Mouse (Mus musculus): ENCODE measurements around the gene Smim14. TPM values are rescaled to one million over a fixed set of nuclear protein-coding genes. Genes with fewer than 3 reads are reported as not detected.

Gene Smim14
- total RNA-seq, 2 experiments from 2014 or later, result 29.5 to 32.5 TPM

DNA sequence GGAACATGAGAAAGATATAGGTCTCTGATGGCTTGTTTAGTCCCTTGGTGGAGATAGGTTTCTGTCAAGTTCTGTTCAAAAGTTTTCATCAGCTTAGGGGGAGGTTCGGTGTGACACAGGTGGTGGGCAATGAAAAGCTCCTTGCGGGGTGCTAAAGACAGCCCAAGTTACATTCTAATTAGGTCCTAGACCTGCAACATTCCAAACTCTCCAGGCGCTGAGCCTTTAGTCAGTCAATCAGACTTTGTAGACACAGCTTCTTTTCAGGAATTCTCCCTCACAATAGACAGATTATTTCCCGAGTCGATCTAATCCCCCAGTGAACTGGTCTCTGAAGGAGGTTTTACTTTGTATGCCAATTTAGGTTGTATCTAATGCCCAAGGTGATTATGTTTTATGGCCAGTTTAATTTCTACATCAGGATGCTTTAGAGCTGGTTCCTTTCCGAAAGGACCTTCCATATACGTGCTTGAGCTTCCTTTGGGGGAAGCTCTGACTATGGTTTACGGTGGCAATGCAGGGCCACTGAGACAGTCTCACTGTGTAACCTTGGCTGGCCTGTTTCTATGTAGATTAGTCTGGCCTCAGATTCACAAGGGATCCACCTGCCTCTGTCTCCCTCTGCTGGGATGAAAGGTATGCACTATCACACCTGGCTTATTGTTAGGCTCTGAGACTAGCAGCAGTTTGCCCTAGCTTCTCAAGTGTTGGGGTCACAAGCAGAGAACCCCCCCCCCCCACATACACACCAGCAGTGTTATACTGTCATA lies 11.1 kb downstream of the Smim14 start:
- no peak for DNase-seq
- intact Hi-C loops (cut with DNase I), result no loop called here

DNA sequence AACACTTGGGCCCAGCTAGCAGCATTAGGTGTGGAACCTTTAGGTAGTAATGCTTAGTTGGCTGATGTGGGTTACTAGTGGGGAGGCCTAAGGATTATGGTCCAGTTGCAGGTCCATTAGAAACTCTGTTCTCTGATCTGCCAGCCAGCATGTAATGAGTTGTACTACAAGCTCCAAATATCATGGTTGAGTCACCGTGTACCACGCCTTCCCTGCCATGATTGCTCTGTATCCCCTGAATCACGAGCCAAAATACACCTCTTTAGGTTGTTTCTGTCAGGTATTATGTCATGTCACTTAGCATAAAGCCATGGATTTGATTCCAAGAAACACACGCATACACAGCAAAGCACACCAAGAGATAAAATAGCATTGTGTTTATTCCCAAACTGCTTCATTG lies 12.2 kb downstream of the Smim14 start:
- DNase-seq, result no peak
- intact Hi-C loops (cut with DNase I), result no loop called here

DNA sequence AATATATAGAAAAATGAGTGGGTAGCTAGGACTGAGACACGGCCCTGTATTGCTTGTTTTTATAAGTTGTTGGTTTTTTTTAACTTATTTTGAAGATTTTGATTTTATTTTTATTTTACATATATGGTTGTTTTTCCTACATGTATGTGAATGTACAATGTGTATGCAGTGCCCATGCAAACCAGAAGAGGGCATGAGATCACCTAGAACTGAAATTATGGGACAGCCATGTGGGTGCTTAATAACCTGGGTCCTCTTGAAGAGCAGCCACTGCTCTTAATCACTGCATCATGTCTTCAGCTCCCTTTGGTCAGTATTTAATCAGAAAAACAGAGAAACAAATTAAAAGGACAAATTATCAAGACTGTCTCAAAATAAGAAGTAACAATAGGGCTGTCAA lies 15.2 kb downstream of the Smim14 start:
- intact Hi-C loops (cut with DNase I), result no loop called here
- no peak for DNase-seq

DNA sequence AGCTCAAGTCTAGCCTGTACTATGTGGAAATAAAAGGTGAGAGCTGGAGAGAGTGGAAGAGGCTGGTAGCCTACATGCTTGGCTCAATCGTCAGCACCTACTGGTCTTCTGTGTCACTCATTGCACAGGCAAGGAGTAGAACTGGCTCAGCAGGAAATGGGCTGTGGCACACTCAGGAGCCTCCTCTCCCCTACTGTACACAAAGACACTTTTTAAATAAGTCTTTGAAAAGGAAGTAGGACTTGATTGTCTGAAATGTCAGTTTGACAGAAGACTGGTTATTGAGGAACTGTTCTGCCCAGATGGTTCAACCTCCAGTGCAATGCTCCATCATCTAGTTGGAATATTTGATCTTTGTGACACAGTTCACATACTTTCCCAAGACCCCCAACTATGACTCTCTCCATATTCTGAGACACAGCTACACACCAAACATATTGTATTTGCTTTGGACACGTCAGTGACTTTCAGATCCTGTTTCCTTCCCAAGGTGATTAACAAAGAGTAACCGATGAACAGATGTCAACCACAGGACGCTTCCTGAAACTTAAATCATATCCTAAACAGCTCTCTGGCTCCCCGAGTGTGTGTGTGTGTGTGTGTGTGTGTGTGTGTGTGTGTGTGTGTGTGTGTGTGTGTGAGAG lies 22.2 kb downstream of the Smim14 start:
- DNase-seq, result no peak
- intact Hi-C loops (cut with DNase I), result no loop called here

DNA sequence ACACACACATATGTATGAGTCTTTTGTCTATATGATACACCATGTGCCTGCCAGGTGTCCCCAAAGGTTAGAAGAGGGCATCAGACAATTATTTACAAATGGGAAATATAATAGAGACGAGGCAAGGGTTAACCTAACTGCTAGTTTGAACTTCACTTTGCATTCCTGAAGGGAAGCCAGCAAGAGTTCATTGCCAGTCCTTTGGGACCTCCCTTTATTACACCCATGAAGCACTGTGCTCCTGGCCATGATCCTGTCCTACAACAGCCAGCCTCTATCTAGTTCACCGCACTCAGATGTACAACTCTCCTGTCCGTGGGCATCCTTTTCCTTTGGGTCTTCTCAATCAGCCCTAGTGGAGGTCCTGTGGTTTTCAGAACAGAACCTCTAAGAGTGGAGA lies 23.5 kb downstream of the Smim14 start:
- DNase-seq, result no peak
- intact Hi-C loops (cut with DNase I), result no loop called here

DNA sequence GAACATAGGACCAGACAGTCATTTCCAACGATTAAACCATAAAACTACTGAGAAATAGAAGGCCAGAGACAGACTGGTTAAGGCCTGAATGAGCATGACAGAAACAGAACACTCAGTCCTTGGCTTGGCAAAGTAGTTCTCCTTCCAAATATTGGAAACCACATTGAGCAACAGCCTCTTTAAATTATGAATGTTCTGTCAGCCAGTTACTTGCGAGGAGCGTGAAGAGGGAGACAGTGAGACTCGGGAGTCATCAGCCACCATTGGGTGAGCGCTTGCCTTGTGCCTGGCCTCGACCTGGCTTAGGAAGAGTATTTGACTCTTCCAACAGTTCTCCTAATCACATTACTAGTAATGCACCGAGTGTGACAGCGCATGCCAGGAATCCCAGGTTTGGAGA lies 28.6 kb downstream of the Smim14 start:
- peak in 1 of 2 experiments; percentile 17 for DNase-seq
- intact Hi-C loops (cut with DNase I), result no loop called here

DNA sequence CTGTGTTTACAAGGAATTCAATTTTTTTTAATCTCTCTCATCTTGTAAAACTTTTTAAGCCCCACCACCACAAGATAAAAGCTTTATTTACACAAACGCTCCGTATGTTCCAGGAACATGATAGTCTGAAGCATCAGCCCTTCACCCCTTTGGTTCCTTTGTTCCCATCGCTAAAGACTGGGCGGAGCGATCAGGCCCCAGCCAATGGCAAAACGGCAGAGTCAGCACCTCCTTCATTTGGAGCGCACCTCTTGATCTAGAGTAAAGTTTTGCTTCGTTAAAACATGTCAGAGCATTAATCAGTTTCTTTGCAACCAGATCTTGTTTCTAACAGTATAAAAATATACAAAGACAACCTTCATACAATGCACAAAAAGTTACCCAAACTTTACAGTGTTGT lies 31.2 kb downstream of the Smim14 start:
- intact Hi-C loops (cut with DNase I), result no loop called here
- no peak for DNase-seq

DNA sequence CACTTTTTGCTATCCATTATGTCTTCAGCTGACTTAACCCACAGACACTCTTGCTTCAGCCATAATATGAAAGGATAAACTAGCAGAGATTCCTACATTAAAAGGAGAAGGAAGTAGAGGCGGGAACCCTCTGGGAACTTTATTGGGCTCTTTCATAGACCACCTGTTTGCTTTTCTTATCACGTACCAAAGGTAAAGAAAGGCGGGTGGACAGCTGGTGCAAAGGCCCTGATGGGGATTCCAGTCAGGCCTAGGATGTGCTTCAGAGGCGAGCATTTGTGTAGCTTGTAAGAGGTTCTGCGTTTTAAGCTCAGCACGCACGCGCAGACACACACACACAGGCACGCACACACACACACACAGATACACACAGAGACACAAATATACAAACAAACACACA lies 35.6 kb downstream of the Smim14 start:
- intact Hi-C loops (cut with DNase I), result no loop called here
- DNase-seq, result no peak

DNA sequence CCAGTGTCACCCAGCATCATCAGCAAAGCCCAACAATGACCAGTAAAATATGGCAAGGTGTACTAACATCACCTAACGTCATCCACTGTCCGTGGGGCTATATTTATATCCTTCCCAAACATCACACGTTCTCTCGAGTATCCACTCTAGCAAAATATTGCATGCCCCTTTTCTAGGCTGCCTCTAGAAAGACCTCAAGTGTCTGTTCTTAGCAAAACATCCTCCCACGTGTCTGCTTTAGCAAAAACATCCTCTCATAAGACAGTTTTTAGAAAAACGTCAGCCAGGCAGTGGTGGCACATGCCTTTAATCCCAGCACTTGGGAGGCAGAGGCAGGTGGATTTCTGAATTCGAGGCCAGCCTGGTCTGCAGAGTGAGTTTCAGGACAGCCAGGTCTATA lies 36.8 kb downstream of the Smim14 start:
- intact Hi-C loops (cut with DNase I), result no loop called here
- no peak for DNase-seq

DNA sequence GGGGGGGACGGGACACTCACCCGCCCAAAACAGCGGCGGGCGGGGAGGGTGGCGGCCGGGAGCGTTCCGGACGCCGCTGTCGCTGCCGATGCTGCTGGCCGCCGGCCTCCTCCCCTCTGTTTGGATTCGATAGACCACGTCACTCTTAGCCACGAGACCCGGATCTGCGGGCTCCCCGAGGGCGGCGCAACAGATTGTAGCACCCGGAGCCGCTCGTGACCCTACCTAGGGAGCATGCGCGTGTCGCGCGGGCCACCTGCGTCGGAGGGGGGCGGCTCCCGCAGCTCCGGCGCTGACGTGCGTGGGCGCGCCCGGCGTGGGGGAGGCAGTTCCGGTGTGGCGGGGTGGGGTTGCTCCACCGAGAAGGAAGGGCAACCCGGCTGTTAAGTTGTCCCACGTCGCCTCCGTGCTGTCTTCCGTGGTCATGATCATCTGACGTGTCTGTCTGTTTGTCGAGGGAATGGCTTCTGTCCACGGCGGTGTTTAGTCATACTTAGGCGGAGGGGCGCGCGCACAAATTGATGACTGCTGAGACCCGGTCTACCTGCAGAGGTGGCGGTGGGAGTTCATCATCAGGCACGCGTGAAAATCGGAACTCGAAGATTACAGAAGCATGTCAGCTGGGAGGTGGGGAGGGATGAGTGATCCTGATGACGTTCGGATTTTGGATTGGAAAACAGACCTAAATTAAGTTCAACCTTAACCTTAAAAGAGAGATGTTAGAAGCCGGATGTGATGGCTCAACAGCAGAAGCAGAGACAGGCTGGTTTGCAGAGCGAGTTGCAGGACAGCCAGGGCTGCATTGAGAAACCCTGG lies 44.1 kb downstream of the Smim14 start, which contains the start of gene Gm43552:
TSS of gene Gm43552 (minus strand) at position 118 of the 816 bp plus-strand sequence.
- intact Hi-C loops (cut with DNase I), result loop anchor here (1.0 to 2.0 kb wide), 2 partner anchors 44 to 58 kb away; partner anchors contain the start of genes Smim14, Ube2k and Ugdh
- DNase-seq, result peak; percentile 89 to 94

DNA sequence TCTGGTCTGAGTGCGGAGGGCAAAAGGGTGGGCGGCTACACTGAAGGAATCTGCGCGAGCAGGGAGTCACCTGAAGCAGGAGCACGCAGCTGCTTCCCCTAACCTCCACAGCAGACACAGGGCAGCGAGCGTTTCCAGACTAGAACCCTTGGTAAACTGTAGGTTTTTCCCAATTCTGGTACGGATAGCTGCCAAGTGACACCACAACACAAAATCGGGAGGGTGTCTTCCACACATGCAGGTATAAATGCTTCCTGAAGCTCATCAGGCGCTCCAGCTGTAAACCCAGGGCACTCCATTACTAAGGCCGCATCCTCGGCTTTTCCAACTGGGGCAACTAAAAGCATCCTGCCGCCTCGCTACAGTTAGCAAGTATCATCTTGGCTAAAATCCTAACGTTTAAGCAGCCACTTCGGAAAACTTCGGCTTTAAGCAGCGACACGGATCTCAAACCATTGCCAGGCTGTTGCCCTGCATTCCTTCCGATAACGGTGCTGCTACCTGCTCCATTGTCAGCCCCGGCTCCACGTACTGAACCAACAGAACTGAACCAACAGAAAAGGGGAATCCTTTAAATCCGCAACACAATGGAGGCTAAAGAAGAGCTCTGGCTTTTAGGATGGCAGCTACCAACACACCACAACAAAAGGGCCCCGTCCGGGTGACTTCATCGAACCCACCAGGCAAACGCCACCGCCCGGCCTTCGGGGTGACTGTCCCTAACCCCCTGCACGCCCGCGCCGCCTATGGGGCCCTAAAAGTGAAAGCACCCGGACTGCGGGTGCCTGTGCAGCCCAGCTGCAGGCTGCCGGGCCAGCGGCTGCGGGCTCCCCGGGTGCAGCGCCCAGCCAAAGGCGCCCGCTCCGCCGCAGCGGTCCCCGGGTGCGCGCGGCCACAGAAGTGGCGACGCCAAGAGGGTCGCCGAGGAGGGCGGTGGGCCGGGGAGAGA lies 44.9 kb downstream of the Smim14 start:
- intact Hi-C loops (cut with DNase I), result loop anchor here (1.0 to 2.0 kb wide), 2 partner anchors 45 to 57 kb away; partner anchors contain the start of genes Smim14, Ube2k and Ugdh
- peak; percentile 58 to 65 for DNase-seq

DNA sequence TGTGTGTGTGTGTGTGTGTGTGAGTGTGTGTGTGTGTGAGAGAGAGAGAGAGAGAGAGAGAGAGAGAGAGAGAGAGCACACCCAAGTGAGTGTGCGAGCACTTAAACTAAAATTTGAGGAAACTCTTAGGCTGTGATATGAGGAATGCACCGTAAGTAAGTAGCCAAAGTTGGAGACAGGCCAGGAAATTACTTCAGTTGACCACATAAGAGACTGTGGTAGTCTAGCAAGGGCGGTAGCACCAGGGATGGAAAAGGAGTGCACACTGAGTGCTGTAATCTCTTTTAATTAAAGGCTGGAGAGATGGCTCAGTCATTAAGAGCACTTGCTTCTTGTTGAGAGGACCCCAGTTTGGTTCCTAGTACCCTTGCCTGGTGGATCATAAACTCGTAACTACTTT lies 47.2 kb downstream of the Smim14 start:
- intact Hi-C loops (cut with DNase I), result loop anchor here (5.0 kb wide), 1 partner anchor 88 kb away; no protein-coding TSS in a partner anchor
- DNase-seq, result no peak

DNA sequence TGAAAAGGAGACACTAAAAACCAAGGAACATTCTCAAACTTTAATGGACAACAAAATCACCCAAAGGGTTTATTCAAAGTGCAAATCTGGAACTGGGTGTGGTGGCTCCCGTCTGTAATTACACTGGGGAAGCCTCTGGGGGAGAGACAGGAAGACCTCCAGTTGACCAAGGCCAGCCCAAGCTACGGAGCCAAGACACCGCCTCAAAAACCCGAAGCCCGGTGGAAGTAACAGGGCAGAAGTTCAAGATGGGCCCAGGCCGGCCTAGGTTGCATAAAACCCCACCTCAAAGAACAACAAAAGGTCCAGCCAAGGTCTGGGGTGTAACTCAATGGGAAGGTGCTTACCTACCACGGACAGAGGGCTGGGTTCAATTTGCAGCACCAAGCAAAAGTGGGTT lies 48.3 kb downstream of the Smim14 start:
- peak; percentile 48 to 52 for DNase-seq
- intact Hi-C loops (cut with DNase I), result loop anchor here (5.0 kb wide), 1 partner anchor 86 kb away; no protein-coding TSS in a partner anchor

DNA sequence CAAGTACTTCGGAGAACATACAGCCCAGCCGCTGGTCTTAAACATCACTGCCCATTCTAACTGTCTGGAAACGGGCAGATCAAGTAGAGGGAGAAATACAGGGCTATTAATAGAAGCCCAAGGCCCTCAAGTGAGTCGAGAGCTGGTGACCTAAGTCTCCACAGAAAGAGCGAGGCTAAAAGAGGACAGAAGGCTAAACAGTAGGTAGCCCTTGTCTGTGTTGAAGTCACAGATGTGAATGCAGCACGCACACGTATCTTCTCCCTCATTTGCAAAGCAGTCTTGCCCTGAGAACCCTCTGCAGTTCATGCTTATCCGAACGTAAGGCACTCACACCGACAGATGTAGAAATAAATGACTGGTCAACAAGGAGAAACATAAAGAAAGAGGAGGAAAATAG lies 49.6 kb downstream of the Smim14 start:
- intact Hi-C loops (cut with DNase I), result loop anchor here (5.0 kb wide), 1 partner anchor 85 kb away; no protein-coding TSS in a partner anchor

DNA sequence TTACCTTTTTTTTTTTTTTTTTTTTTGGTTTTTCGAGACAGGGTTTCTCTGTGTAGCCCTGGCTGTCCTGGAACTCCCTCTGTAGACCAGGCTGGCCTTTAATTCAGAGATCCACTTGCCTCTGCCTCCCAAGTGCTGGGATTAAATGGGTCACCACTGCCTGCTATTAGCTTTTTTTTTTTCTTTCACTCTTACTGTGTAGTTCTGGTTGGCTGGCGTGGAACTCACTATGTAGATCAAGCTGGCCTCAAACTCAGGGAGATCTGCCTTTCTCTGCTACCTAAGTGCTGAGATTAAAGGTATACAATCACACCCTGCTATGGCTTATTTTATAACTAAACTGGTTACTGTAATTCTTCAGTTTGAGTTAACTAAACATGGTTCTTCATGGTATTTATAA lies 50.5 kb downstream of the Smim14 start:
- intact Hi-C loops (cut with DNase I), result loop anchor here (5.0 kb wide), 1 partner anchor 84 kb away; no protein-coding TSS in a partner anchor
- DNase-seq, result no peak

More for the DNA sequence above, 49.6 kb downstream of the Smim14 start:
- no peak for DNase-seq

DNA sequence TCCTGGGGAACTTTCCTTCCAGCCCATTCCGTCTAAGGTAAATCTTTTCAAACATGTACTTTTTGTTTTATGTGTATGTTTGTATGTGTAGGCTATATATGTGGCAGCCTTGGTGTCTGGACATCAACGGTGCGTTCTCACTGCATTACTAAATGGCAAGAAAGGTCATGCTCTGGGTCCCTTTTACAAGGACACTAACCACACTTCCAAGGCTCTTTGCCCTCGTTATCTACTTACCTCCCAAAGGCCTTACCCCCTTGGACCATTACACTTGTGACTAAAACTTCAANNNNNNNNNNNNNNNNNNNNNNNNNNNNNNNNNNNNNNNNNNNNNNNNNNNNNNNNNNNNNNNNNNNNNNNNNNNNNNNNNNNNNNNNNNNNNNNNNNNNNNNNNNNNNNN lies 54.0 kb downstream of the Smim14 start:
- DNase-seq, result no peak
- intact Hi-C loops (cut with DNase I), result no loop called here

DNA sequence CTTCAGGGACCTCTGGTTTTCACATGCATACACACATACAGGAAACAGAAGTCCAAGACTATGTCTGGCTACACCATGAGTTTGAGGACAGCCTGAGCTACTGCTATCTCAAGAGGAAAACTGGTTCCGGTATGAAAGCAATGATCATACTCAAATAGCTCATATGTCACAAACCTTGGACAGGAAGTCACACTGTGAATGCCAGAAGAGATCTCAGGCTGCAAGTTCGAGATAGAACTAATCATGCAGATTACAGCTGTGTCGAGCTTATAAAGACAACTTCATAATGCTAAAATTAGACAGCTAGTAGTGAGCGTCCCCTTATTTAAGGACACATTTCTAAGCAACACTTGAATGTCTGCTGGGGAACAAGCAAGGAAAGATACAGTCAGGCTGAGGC lies 56.5 kb downstream of the Smim14 start:
- intact Hi-C loops (cut with DNase I), result no loop called here
- no peak for DNase-seq

DNA sequence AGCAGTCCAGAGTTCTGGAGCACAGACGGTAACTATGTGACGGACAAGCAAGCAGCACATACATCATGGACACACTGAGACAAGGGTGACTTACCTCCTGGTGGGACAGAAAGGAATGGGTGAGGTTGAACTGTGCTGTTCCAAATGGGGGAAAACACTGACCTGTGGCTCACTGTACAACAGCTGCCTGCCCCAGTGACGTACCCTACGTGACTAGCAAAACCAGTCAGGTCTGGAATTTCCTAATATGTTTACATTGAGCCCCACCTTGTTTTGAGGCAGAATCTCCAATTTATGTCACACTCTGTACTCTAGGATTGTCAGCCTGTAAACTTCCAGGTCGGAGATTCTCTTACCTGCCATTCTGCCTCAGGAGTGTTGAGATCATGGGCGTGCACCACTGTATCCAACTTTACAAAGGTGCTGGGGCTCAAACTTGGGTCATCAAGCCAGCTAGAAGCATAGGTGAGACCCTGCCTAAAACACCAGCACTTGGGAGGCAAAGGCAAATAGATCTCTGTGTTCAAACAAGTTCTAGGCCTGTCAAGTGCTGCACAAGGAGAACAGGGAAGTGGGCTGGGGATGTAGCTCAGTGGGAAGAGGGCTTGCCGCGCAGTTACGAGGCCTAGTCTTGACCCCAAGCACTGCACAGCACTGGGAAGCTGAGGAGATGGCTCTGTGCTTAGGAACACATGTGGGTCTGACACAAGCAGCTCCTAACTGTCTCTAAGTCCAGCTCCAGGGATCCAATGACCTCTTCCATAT lies 57.1 kb downstream of the Smim14 start:
- intact Hi-C loops (cut with DNase I), result no loop called here
- no peak for DNase-seq

DNA sequence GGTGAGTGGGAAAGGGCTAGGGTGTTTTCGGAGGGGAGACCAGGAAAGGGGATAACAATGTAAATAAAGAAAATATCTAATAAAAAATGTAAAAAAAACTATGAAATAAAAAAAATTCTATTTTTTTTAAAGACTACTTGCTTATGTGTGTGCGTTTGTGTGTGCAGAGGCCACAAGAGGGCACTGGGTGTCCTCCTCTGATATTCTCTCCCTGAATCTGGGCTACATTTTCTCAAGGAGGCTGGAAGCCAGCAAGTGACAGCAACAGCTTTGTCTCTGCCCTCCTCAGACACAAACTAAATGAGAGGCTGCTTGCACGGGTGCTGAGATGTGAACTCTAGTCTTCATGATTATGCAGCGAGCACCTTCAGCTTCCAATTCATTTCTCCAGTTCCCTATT lies 58.8 kb downstream of the Smim14 start:
- intact Hi-C loops (cut with DNase I), result no loop called here

More for the DNA sequence above, 58.8 kb downstream of the Smim14 start:
- peak in 1 of 2 experiments; percentile 25 for DNase-seq

All from gastrocnemius, postnatal 36 days (tissue).